Mouse (Mus musculus): ENCODE data around the gene Smco2. TPM values are rescaled to one million over a fixed set of nuclear protein-coding genes. Genes with fewer than 3 reads are reported as not detected.

Gene Smco2
- polyA plus RNA-seq, 1 experiment, result not detected

GRCm38 (mm10) chr6:146913489-146914198 lies 63.7 kb downstream of the Smco2 start:
- Histone ChIP-seq H3K36me3 (ENCODE audit: control insufficient read depth, insufficient read depth, low read length) (no peaks in the 10 kb centered on the region), H3K4me1 (ENCODE audit: control insufficient read depth, insufficient read depth, insufficient read length) (no peaks in the 10 kb centered on the region; the same call in 1 of the 2 replicates), H3K4me3 (ENCODE audit: extremely low read depth, insufficient read depth, insufficient read length) (no peak overlapping the region), H3K27me3 (ENCODE audit: control insufficient read depth, insufficient read depth, low read length) (no peaks in the 10 kb centered on the region), H3K27ac (ENCODE audit: insufficient read depth, low read length) (0 out of 2 replicates have a peak overlapping the region, but pooled peaks have one; percentile 4)
- no peak for DNase-seq (ENCODE audit: low read depth in 1 of 2, low spot score in 2 of 2)
- WGBS, result 54% methylated on average over 4 of the region's 4 CpGs
- no peak for TF ChIP-seq CTCF (IDR thresholded peaks at IDR 0.05; ENCODE audit: extremely low read depth, insufficient read depth, insufficient read length, insufficient replicate concordance)
- no peak for TF ChIP-seq POLR2A (IDR thresholded peaks at IDR 0.05; ENCODE audit: low read depth, low read length)

- DNase-seq (ENCODE audit: low read depth in 1 of 2, low spot score in 2 of 2), result no peak
- no peaks in the 10 kb centered on the region; the same call in 1 of the 2 replicates for H3K4me1 ChIP-seq (ENCODE audit: control insufficient read depth, insufficient read depth, insufficient read length)
- TF ChIP-seq CTCF (IDR thresholded peaks at IDR 0.05; ENCODE audit: extremely low read depth, insufficient read depth, insufficient read length, insufficient replicate concordance) (no peak), POLR2A (IDR thresholded peaks at IDR 0.05; ENCODE audit: low read depth, low read length) (no peak)
- no peak overlapping the region for H3K4me3 ChIP-seq (ENCODE audit: extremely low read depth, insufficient read depth, insufficient read length)
- no peaks in the 10 kb centered on the region for H3K27me3 ChIP-seq (ENCODE audit: control insufficient read depth, insufficient read depth, low read length)
- H3K27ac ChIP-seq (ENCODE audit: insufficient read depth, low read length), result no peak overlapping the region
- WGBS, result 93% methylated on average over 1 of the region's 1 CpGs
- H3K36me3 ChIP-seq (ENCODE audit: control insufficient read depth, insufficient read depth, low read length), result no peaks in the 10 kb centered on the region
These were observed 65.9 kb downstream of the Smco2 start for GRCm38 (mm10) chr6:146915808-146916207.

- DNase-seq (ENCODE audit: low read depth in 1 of 2, low spot score in 2 of 2), result no peak
- WGBS, result 84% methylated on average over 3 of the region's 3 CpGs
- Histone ChIP-seq H3K36me3 (ENCODE audit: control insufficient read depth, insufficient read depth, low read length) (no peaks in the 10 kb centered on the region), H3K27ac (ENCODE audit: insufficient read depth, low read length) (no peak overlapping the region), H3K4me3 (ENCODE audit: extremely low read depth, insufficient read depth, insufficient read length) (no peak overlapping the region), H3K27me3 (ENCODE audit: control insufficient read depth, insufficient read depth, low read length) (no peaks in the 10 kb centered on the region), H3K4me1 (ENCODE audit: control insufficient read depth, insufficient read depth, insufficient read length) (no peaks in the 10 kb centered on the region; the same call in 1 of the 2 replicates)
- TF ChIP-seq POLR2A (IDR thresholded peaks at IDR 0.05; ENCODE audit: low read depth, low read length) (no peak), CTCF (IDR thresholded peaks at IDR 0.05; ENCODE audit: extremely low read depth, insufficient read depth, insufficient read length, insufficient replicate concordance) (no peak)
These were observed 67.5 kb downstream of the Smco2 start for GRCm38 (mm10) chr6:146917396-146917795.

GRCm38 (mm10) chr6:146918341-146918740 lies 68.4 kb downstream of the Smco2 start:
- H3K27ac ChIP-seq (ENCODE audit: insufficient read depth, low read length), result no peak overlapping the region
- TF ChIP-seq POLR2A (IDR thresholded peaks at IDR 0.05; ENCODE audit: low read depth, low read length), result no peak
- no peak for TF ChIP-seq CTCF (IDR thresholded peaks at IDR 0.05; ENCODE audit: extremely low read depth, insufficient read depth, insufficient read length, insufficient replicate concordance)
- WGBS, result 88% methylated on average over 6 of the region's 6 CpGs
- no peak overlapping the region for H3K4me3 ChIP-seq (ENCODE audit: extremely low read depth, insufficient read depth, insufficient read length)
- H3K36me3 ChIP-seq (ENCODE audit: control insufficient read depth, insufficient read depth, low read length), result no peaks in the 10 kb centered on the region
- H3K27me3 ChIP-seq (ENCODE audit: control insufficient read depth, insufficient read depth, low read length), result no peaks in the 10 kb centered on the region
- DNase-seq (ENCODE audit: low read depth in 1 of 2, low spot score in 2 of 2), result no peak
- no peaks in the 10 kb centered on the region for H3K4me1 ChIP-seq (ENCODE audit: control insufficient read depth, insufficient read depth, insufficient read length)

Other genes starting within 250 kb of the Smco2 start
- 11.6 and 13.4 TPM in 2 replicates for gene Med21, start 207.6 kb upstream of the Smco2 start, polyA plus RNA-seq (2012; rRNA removed)
- gene Tm7sf3, start 207.3 kb upstream of the Smco2 start, polyA plus RNA-seq (2012; rRNA removed), result 8.5 and 9.2 TPM in 2 replicates
- 1.2 and 1.4 TPM in 2 replicates for gene Stk38l, start 125.1 kb upstream of the Smco2 start, polyA plus RNA-seq (2012; rRNA removed)
- 1.4 TPM in 2 replicates for gene Arntl2, start 54.0 kb upstream of the Smco2 start, polyA plus RNA-seq (2012; rRNA removed)
- gene Ppfibp1, start 38.4 kb downstream of the Smco2 start, polyA plus RNA-seq (2012; rRNA removed), result 5.3 and 5.4 TPM in 2 replicates
- not detected in 2 replicates for gene 1700034J05Rik, start 104.3 kb downstream of the Smco2 start, polyA plus RNA-seq (2012; rRNA removed)
- gene Rep15, start 182.5 kb downstream of the Smco2 start, polyA plus RNA-seq (2012; rRNA removed), result 0.11 and 0.21 TPM in 2 replicates
- 4.1 and 4.7 TPM in 2 replicates for gene Mrps35, start 192.7 kb downstream of the Smco2 start, polyA plus RNA-seq (2012; rRNA removed)
- gene Mansc4, start 236.9 kb downstream of the Smco2 start, polyA plus RNA-seq (2012; rRNA removed), result 0.42 and 0.61 TPM in 2 replicates
- gene Klhl42, start 241.3 kb downstream of the Smco2 start, polyA plus RNA-seq (2012; rRNA removed), result 14.3 and 21.0 TPM in 2 replicates

All from spleen, adult 2 months (tissue).